Mouse (Mus musculus): Measurements from ENCODE around the gene Slc7a5.

Gene Slc7a5

DNA sequence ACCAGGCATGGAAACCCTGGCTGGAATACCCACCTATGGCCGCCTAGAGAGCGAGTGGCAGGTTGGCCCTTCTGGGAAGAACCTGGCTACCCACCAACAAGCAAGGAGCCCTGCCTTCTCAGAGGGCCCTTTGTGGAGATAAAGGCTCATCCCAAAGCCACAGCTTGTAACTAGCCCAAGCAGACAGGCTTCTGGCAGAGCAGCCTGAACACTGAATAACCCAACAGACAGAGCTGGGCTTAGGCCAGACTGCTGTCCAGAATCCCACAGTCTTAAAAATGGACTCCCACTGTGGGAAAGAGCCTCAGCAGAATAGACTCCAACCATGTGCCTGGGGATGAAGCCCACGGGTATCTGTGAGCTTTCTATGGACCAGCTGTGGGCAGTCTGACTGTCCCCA lies 23.3 kb downstream of the Slc7a5 start:
- no peak for DNase-seq (ENCODE audit: low read depth)

DNA sequence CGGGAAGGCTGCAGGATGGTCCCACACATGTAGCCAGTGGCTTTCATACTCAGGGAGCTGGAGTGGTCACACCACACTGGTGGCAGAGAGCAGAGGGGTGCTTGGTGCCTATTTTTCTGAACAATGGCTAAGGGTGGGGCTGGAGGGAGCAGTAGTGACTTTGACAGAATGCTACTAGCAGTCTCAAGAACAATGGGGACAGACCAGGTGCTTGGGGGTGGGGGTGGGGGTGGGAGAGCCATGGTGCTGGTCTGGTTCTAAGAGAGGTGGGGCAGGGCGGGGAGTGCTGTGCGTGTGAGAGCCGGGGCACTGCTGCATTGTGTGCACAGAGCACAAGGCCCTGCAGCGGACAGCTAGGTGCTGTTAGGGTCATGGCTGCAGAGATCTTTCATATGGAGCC lies 25.6 kb downstream of the Slc7a5 start:
- no peak for DNase-seq (ENCODE audit: low read depth)

DNA sequence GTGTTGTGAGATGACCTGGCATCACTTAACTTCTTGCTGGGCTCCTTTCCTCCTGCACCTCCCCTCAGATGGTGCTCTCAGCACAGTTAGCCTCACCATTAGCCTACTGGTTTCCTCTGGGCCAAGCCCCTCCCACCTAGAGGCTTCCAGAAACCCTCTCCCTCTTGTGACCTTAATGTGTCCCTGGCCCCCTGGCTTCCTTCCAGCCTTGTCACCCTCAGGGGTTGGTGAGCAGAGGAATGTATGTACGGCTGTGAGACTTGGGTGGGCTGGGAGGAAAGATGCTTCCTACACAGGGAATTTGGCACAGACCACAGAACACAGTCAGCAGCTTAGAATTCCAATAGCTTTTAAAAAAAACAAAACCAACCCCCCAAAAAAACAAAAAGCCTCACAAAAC lies 26.7 kb downstream of the Slc7a5 start:
- no peak for DNase-seq (ENCODE audit: low read depth)

DNA sequence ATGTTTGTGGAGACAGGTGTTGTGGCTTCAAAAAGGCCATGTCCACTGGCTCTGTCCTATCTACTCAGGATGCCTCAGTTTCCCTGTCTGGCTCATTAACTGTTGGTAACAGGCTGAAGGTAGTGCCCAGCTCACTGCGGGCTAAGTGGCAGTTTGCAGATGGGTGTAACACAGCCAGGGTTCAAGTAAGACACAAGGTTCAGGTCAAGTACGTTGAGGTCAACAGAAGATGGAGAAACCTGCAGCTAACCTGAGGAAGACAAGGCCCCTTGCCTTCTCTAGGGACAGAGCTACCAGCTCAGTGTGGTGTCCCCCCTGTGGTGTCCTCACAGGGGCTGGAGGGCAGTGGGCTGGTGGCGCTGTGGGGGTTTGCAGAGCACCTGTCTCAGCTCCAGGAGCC lies 27.8 kb downstream of the Slc7a5 start:
- DNase-seq (ENCODE audit: low read depth): no peak

DNA sequence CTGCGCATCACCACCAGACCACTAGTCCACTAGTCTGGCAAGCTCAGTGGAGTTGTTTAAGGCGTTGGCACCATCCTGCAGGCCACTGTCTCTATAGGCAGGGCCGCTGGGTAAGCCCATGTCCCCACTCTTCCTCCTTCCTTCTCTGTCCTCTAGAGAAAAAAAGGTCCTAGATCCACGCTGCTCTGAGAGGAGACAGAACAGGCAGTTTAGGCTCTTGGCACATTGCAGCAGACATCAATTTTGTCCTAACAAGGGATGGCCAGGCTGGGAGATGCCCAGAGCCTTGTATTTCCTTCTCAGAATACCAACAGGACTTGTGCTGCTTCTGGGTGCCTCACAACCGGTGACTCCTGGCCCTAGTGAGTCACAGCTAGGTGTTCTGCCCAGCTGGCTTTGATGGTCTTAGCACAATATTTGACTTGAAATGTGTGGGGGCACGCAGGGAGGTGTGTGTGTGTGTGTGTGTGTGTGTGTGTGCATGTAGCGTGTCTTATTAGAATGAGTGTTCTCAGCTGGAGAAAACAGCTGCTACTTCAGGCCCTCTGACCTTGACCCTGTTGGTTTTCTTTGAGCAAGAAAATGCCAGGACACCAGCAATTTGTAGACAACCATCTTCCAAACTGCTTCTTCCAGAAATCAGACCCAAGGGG lies 29.5 kb downstream of the Slc7a5 start:
- DNase-seq (ENCODE audit: low read depth): no peak

DNA sequence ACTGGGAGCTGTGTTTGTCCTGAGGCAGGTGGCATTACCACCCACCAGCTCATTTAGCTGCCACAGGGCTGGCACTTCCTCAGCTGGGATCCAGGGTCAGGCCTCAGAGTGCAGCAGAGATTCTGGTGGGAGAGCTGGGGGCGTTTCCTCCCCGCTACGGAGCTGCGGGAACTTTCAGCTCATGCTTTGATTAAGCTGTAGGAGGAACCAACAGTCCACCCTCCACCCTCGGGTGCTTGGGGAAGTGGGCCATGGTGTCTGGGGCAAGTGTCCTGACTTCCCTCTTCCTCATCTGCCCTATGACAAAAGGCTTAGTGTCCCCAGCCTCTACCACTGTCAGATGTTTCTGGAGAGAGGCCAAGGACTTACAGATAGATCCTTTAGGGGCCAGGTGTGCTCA lies 30.3 kb downstream of the Slc7a5 start:
- no peak for DNase-seq (ENCODE audit: low read depth)

DNA sequence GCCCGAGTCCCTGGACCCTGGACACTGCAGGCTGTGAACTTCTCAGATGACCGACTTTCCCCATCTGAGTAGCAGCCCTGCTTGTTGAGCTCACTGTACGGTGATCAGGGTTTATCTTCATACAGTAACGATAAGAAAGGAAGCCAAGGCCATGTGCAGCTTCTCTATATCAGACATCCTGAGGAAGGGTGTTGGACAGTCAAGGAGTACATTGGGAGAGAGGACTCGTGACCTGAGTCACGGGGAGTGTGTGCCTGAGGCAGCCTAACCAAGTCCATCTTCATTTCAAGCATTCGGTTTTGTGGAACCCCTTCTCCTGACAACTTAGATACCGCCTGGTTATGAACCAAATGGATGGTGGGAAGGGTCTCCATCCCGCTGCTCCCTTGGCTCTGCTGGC lies 32.0 kb downstream of the Slc7a5 start:
- no peak for DNase-seq (ENCODE audit: low read depth)

DNA sequence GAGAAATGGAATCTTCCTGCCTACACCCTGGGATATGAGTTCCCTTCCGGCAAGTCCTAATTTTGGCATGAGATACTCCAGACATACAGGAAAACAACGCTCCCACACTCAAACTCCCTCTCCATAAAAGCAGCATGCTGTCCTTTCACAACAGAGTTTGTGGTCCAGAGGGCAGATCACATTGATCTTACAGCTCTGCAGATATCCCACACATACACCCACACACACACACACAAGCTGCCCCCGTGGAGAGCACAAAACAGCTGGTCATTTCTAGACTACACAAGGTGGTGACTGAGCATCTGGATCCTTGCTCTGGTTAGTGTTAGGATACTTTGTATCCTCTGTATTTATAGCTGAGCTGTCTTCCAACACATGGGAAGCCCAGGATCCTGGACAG lies 32.4 kb downstream of the Slc7a5 start:
- no peak for DNase-seq (ENCODE audit: low read depth)

DNA sequence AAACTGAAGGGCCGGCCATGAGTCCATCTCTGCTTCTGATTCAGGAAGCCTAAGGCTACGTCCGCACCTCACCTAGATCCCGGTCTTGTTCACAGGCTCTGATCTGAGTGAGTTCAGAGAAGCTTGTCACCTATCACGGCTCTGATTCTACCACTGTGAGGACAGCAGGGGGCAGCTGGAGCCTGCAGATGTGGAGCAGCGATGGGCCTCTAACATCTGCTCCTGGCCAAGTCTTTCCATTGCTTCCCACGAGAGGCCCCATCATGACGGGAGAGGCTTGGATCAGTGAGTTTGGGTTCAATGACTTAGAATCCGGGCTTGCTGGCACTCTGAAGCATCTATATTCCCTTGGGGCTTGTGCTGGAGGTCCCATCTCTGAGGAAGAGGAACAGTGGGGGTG lies 33.5 kb downstream of the Slc7a5 start:
- DNase-seq (ENCODE audit: low read depth): peak; percentile 34

DNA sequence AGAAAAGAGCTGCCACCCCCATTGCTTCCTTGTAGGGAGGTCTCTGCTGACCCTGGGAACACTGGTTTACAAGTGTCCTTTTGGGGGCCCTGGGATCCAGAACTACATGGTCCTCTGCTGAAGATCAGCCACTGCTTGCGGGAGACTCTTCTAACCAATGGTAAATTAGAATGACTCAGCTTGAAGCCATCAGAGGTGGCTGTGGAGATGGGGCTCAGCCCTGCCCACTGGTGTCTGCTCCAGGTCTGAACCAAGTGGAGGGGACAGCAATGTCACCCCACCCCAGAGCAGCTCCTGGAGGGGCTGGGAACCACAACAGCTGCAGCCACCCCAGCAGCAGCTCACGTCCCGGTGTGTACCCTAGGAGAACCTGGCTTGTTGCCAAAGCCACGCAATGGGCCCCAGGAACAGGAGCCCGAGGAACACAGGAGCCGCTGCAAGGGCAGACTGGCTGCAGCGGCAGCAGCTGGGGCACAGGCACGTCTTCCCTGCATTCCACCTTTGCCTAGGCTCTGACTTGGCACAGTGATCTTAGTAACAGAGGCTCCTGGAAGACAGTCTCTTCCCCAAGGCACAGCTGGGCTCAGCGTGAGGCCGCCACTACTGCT lies 35.6 kb downstream of the Slc7a5 start:
- no peak for DNase-seq (ENCODE audit: low read depth)

DNA sequence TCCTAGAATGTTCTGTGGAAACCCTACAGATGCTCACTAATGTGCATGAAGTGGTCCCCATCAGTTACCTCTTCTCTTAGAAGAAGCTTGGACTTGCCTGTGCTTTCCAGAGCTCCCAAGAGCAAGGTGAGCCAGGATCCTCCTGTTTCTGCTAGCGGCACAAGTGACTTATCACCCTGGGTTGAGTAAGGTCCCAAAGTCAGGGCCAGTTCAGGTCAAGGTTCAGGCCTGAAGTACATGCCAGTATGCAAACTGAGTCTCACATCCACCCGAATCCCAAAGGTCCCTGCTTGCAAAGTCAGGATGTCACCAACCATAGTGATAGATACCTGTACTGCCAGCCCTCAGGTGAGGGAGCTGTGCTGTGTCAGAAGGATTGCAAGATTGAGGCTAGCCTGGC lies 37.3 kb downstream of the Slc7a5 start:
- no peak for DNase-seq (ENCODE audit: low read depth)

DNA sequence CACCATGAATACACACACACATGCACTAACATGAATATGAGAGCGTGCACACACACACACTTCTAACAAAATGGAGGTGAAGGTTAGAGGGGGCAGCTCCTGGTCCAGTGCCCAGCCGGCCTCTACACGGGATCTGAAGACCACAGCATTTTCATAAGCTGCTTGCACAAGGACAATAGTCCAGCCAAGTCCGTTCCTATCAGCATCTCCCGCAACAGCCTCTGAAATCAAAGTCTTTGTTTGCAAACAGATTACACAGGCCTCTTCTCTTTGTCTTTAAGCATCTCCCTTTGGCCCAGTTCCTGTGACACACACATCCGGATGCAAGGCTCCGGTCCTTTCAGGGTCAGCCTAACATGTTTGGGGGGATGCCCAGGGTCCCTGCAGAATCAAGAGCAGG lies 38.6 kb downstream of the Slc7a5 start:
- DNase-seq (ENCODE audit: low read depth): no peak

DNA sequence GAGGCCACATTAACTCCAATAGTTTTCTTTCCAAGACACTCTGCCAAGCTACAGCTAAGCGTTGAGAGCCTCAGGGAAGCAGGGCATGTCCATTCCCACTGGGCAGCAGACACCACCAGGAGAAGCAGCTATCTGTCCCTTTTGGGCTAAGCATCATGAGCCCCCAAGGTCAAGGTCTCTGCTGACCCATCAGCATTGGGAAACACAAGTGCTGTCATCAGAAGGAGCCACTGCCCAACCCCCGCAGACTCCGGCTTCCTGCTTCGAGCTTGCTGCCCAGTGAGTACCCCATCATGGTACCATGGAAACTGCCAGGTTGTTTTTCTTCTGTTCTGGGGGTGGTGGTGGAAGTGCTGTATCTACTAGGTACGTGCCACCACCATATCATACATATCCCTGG lies 39.3 kb downstream of the Slc7a5 start:
- DNase-seq (ENCODE audit: low read depth): no peak

DNA sequence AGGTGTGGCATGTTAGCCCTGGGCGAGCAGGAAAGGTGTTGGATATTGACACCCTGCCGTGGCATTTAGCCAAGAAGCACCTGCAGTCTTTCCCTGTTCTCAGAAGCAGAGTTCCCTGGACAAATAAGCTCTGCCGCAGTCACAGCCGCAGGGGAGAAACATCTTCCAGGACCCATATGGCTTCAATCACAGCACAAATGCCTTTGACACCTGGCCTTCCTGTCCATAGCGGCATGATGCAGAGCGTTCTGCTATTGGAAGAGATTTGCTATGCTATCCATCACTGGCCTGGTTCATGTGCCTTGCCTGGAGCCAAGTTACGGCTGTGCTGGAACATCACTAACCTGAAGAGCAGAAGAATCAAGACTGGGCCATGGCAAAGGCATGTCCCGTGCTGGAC lies 42.1 kb downstream of the Slc7a5 start:
- no peak for DNase-seq (ENCODE audit: low read depth)

DNA sequence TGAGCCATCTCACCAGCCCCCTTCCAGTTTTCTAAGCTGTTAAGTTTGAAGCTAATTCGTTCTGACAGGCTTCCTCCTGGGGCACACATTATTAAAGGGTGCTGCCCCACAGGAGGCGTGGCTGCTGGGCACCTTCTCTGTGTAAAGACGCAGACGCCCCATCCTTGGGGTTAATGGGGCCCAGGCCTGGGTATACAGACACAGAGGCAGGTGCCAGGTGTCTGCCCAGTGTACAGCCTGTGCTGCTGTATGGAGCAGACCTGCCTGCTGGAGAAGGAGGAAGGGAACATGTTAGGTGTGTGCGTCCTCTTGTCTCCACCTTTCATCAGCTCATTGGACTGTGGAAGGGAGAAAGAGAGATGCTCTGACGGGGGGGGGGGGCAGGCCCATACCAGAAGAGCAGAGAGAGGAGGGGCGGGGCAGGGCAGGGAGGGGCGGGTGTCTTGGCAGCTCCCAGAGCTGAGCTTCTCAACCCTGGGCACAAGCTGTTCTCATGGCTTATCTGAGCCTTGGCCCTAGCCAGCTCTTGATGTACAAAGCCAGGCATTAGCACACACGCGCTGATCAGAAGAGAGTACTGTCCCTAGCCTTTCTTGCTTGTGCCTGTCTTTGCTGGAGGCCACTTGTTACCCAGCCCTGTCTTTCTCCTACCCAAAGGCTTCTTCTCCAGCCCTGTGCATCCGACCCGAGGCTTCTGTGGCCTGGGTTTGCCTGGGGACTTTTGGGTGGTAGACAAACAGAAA lies 45.5 kb downstream of the Slc7a5 start:
- peak; percentile 62 for DNase-seq (ENCODE audit: low read depth)

DNA sequence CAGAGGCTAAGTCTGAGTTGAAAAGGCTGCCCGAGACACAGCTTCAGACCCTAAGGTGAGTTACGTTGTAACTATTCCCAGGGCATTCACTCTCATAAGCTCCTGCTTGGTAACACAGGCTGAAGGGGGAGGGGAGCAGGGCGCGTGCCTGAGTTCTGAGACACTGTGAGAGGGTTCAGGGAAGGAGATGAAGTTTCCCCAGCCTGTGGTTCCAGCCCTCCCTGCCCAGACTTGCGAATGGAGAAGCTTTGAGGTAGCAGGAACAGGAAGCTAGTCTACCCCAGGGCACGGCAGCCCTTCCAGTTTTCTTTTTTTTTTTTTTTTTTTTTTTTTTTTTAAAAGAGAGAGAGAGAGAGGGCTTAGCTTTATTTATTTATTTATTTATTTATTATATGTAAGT lies 46.2 kb downstream of the Slc7a5 start:
- no peak for DNase-seq (ENCODE audit: low read depth)

DNA sequence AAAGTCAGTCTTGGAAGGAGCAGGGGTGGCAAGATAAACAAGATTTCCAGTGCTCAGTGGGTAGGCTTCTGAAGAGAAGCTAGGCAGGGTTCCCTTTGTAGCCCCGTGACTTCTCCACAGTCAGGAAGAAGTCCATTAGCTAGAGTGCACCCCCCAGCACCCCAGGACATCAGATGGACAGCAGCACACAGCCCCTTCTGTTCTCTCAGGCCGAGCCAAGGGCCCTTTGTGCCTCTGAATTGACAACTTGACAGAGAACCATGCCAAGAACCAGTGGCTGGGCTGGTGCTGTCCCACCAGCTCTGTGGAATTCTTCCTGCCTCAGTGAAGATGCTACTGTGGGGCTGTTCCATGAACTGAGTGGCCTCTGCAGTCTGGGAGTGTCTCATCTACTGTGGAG lies 49.7 kb downstream of the Slc7a5 start:
- DNase-seq (ENCODE audit: low read depth): no peak

DNA sequence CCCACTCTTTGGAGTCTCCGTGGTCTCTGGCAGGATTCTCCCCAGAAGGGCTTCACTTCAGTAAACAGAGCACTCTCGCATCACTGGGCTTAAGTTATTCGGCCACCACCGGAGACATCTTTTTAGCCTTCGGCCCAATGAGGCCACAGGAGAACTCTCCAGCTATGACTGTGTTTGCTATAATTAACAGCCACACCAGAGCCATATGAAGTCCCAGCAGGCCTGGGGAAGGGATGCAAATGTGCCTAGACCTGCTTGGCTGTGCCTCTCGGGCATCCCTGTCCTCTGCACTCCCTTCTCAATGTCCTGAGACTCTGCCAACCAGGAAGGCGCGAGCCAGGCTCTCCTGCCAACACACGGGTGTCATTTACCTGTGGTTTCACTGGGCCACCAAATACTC lies 50.2 kb downstream of the Slc7a5 start:
- no peak for DNase-seq (ENCODE audit: low read depth)

DNA sequence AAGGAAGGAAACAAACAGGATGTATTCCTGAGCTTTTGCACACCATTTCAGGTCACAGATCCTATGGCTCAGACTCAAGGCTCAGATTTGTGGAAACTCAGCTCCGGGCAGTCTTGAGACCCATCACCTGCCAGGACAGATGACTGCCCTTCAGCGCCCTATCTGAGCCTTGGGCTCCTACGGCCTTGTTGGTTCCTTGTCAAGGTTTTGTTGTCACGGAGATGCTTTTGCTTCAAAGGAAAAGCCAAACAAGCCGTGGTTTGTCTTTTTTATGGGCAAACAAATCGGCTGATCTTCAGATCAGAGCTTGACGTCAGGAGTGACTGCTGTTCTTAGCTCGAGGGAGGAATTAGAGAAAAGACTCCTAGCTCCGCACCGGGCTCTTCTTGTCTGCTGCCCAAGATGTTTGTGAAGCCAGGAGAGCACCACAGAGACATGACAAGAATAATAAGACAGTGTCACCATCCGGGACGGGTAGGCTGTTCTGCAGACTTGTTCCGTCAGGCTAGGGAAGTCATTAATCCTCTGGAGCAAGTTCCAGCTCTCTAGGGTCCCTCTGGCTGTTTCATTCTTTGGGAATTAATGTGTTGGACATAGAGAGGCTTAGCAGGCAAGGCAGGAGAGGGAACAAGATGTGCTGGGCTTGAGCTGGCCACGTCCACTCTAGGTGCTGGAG lies 51.3 kb downstream of the Slc7a5 start:
- DNase-seq (ENCODE audit: low read depth): no peak

DNA sequence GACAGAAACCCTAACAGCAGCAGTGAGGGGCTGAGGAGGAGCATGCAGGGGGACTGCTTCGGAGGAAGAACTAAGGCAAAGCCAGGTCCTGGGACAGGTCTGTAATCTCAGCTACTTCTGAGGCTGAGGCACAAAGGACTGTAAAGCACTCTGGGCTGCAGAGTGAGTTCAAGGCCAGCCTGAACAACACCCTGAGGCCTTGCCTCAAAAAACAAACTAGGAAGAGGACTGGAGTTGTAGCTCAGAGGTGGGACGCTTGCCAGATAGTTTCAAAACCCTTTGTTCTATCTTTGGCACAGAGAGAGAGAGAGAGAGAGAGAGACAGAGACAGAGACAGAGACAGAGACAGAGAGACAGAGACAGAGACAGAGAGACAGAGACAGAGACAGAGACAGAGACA lies 53.9 kb downstream of the Slc7a5 start:
- no peak for DNase-seq (ENCODE audit: low read depth)

DNA sequence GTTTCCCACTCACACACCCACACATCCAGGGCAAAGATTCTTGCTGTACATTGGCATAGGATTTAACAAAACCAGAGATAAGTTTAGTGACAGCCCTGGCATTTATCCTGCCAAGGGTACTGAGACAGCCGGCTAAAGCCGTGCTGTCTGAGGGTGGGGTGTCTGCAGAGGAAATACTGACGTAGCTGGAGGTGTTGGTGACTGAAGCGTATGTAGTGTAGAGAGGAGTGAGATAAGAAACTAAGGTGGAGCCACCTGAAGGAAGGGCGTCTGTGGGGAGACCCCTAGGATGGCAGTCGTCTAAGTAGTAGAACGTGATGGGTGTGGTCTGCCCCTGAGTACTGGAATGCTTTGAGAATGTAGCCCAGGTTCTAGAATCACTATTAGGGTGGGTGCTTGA lies 55.0 kb downstream of the Slc7a5 start:
- DNase-seq (ENCODE audit: low read depth): no peak

DNA sequence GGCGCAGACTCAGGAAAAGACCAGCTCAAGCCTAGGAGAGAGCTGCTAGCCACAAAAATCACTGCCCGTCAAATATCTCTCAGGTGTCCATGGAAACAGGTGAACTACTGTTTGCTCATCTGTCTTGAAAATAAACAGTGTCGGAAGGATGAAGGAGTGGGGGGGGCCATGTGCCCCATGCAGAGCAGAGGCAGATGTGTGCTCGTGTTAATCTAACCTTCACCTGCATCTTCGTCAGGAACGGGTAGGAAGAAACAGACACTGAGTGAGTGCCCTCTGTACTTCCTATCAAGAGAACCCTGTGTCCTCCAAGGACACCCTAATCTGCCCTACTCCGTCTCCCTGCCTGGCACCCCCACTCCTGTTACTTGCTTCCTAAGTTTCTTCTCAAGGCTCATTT lies 55.8 kb downstream of the Slc7a5 start:
- no peak for DNase-seq (ENCODE audit: low read depth)

DNA sequence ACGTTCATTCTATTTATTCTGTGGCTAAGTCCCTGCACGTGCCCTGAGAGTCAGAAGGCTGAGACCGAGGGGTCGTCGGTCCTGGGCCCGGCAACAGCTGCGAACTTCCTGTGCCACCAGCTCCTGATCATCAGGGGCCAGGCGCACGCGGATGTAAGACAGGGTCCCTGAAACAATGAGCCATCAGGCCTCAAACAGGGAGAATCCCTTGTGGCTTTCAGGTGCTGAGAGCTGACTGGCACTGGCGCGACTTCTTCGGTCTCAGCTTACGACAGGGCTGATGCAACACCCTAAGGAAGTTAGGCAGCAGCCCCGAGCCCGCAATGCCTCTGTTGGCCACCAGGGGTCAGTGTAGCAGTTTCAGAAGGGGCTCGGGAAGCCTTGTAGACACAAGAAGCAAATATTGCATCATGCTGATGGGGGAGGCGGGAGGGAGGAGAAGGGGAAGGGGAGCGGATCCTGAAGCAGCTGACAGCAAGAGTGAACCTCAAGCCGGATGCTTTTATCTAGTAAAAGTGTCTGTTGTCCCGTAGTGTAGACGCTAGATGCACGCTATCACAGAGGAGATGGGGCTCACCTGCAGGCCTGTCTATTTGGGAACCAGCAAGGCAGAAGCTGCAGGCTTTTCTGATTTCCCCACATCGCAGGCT lies 56.5 kb downstream of the Slc7a5 start:
- peak; percentile 97 for DNase-seq (ENCODE audit: low read depth)
